Mouse (Mus musculus) Patski (cell line): ENCODE measurements around the gene Cln6. TPM values are rescaled to one million over a fixed set of nuclear protein-coding genes. Genes with fewer than 3 reads are reported as not detected.
"Not testable (repeated sequence)": the region's sequence is repeated elsewhere in the genome, so short reads cannot be mapped to it uniquely, and the experiment has no call there.

Experiments used
- ATAC-seq: fragments of 100-300 bp; one replicate; pipeline ENCODE4 v1.8.0; 2021
- CTCF ChIA-PET: fragments of 350-600 bp; sonication (Branson Sonifier 250); formaldehyde crosslinking; loops from one replicate; lab custom pipeline; 2022; ENCODE audit warnings: inconsistent platforms; lab: Charles Lee
- POLR2A ChIA-PET: fragments of 350-600 bp; sonication (Branson Sonifier 250); formaldehyde crosslinking; loops from one replicate; lab custom pipeline; 2022; ENCODE audit warnings: antibody characterized with exemption, inconsistent platforms; lab: Charles Lee
- DNase-seq: peaks from one replicate; pipeline ENCODE4 v3.0.0-alpha.2; 2011; ENCODE audit warnings: low read depth, low spot score
- H3K27me3 ChIP-seq: fragments of 371-371 bp; one replicate; pipeline ENCODE4 v1.5.1; 2021
- CTCF ChIP-seq: fragments of 100-300 bp; IDR thresholded peaks from one replicate; pipeline ENCODE4 v1.5.1; 2021
- in situ Hi-C: fragments of 300-500 bp; cut with MboI; formaldehyde crosslinking; loops from 3 replicates; pipeline ENCODE4 v1.11.1; 2018; ENCODE audit warnings: low pct_unique_long_range_greater_than_20kb, mixed read lengths
- polyA plus RNA-seq: library from polyadenylated mRNA; unstranded; gene quantifications from one replicate; pipeline ENCODE4 v1.2.3, GENCODE M21; 2021

Cln6 gene
- polyA plus RNA-seq, 1 experiment from 2014 or later: 41.0 TPM

DNA sequence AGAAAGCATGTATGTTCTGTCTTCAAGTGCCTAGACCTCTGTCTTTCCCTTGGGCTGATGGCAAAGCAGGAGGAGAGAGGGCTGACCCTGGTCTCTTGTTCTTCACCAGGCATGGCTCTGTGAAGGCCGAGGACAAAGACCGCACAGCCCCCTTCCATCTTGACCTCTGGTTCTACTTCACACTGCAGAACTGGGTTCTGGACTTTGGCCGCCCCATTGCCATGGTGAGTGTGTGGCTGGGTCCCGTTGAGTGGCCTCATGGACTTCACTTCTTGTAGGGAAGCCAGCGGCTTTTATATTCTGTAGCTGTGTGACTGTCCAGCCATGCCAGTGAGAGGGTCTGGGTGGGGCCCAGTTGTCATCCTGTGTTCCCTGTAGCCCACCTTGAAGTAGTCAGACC, 5.9 kb downstream of the Cln6 start:
- DNase-seq (no peak), ATAC-seq (no peak)
- no peaks in the 10 kb centered on the region for H3K27me3 ChIP-seq
- POLR2A ChIA-PET: no interaction called here
- CTCF ChIA-PET: interaction anchor here (0.9 kb wide), 1 partner anchor 280 kb away, joined by 3 read pairs; no protein-coding TSS in a partner anchor
- in situ Hi-C loops: no loop called here
- TF ChIP-seq CTCF: no peak

DNA sequence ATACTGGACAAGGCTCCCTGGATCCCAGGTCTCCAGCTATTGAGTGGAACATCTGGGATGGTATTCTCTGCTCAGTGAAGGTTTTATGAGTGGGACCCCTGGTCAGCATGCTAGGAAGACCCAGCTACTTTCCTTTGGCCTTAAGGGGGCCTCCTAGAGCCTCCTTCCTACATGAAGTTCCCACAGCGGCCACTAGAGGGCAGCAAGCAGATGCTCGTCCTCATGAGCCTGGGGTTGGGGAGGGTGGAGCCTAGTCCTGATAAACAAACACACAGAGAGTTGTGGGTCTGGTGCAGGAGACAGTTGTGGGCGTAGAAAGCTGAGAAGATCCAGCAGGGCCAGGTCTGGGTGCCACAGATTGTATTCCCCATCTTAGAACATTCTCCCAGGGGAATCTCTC, 9.1 kb downstream of the Cln6 start:
- no peak for DNase-seq
- H3K27me3 ChIP-seq: no peaks in the 10 kb centered on the region
- in situ Hi-C loops: loop anchor here (5.0 kb wide), 1 partner anchor 280 kb away; no protein-coding TSS in a partner anchor
- peak; percentile 62 for ATAC-seq
- peak; percentile 96 for TF ChIP-seq CTCF
- ChIA-PET POLR2A (no interaction called here), CTCF (interaction anchor here (0.6 to 2.6 kb wide), 11 partner anchors 8 to 276 kb away, joined by 3 to 25 read pairs (median 4); partner anchors contain the start of genes Calml4 and Cln6)

DNA sequence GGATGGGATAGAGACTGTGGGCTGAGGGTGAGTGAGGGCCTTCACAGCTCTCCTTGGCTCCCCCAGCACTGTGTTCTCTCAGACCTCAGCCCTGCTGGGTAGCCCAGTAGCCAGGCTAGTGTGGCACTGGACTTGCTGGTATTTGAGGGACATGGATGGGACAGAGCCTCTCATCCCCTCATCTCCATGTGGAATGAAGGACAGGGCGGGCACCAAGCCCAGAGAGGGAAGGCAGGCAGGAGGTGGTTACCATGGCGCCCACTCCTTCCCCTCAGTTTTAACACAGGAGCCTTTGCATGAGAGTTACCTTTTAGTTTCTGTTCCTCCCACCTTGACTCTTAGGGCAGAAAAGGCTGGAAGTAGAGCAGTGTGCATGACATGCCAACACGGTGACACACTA, 10.1 kb downstream of the Cln6 start:
- in situ Hi-C loops: loop anchor here (5.0 kb wide), 1 partner anchor 279 kb away; no protein-coding TSS in a partner anchor
- no peak for TF ChIP-seq CTCF
- ATAC-seq: no peak
- ChIA-PET CTCF (interaction anchor here (0.8 to 2.6 kb wide), 5 partner anchors 9 to 275 kb away, joined by 3 to 25 read pairs (median 6); partner anchors contain the start of genes Calml4 and Cln6), POLR2A (interaction anchor here (0.6 kb wide), 1 partner anchor 9 kb away, joined by 5 read pairs; no protein-coding TSS in a partner anchor)
- H3K27me3 ChIP-seq: no peaks in the 10 kb centered on the region
- no peak for DNase-seq

DNA sequence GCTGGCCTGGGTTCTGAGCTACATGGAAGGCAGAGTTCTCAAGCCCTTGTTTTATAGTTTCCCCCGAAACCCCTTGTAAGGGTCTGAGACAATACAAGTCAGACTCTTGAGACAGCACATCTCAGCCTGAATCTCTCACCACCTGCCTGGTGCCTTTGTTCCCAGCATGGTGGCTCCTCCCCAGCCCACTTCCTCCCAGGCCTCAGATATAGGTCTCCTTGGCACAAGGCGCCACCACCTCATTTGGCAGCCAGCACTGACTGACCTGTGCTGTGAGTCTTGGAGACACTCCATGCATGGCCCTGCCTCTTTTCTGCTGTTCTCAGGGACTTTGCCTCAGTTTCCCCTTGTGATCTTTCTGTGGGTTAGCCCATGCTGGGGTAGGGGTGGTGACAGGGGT, 13.0 kb downstream of the Cln6 start:
- no peak for TF ChIP-seq CTCF
- ChIA-PET POLR2A (no interaction called here), CTCF (no interaction called here)
- ATAC-seq: no peak
- in situ Hi-C loops: no loop called here
- H3K27me3 ChIP-seq: no peaks in the 10 kb centered on the region
- no peak for DNase-seq

DNA sequence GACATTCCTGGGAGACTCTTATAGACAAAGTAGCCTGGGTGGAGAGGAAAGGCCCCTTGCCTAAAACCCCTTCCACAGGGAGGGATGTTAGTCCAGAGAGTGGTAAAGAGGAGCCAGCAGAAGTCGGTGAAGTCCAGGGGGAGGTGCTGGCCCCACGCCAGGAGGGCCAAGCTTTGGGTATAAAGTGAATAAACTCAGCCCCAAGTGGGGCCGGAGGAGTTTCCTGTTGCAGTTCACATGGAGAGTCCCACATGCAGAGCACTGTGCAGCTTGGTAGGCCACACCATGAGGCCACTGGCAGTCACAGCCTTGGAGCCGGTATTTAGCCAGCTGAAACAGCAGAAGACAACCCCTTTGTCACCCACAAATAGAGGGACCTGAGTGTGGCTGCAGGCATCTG, 15.9 kb downstream of the Cln6 start:
- in situ Hi-C loops: no loop called here
- ChIA-PET POLR2A (no interaction called here), CTCF (no interaction called here)
- TF ChIP-seq CTCF: no peak
- DNase-seq: no peak
- no peak for ATAC-seq
- no peaks in the 10 kb centered on the region for H3K27me3 ChIP-seq

DNA sequence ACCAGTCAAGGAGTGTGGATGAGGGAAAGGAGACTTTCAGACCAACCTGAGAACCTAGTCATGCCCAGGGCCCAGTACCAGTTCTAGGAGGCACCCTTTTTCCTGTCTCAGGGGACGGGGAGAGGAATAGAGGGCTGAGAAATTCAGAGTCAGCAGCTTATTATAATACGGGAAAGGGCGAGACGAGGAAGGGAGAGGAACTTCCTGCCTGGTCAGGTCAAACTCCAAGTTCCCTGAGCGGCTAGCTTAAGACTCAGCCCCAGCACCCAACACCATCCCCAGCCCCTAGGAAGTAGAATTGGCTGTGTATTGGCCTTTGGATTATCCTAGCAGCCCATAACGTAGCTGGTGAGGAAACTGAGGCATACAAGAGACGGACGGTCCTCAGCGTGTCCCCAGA, 18.6 kb downstream of the Cln6 start:
- ChIA-PET CTCF (interaction anchor here (1.8 to 1.9 kb wide), 2 partner anchors 9 to 11 kb away, joined by 6 read pairs; no protein-coding TSS in a partner anchor), POLR2A (interaction anchor here (0.6 to 0.7 kb wide), 2 partner anchors 8 to 27 kb away, joined by 3 to 5 read pairs; no protein-coding TSS in a partner anchor)
- DNase-seq (no peak), ATAC-seq (no peak)
- TF ChIP-seq CTCF: no peak
- in situ Hi-C loops: no loop called here
- no peaks in the 10 kb centered on the region for H3K27me3 ChIP-seq

DNA sequence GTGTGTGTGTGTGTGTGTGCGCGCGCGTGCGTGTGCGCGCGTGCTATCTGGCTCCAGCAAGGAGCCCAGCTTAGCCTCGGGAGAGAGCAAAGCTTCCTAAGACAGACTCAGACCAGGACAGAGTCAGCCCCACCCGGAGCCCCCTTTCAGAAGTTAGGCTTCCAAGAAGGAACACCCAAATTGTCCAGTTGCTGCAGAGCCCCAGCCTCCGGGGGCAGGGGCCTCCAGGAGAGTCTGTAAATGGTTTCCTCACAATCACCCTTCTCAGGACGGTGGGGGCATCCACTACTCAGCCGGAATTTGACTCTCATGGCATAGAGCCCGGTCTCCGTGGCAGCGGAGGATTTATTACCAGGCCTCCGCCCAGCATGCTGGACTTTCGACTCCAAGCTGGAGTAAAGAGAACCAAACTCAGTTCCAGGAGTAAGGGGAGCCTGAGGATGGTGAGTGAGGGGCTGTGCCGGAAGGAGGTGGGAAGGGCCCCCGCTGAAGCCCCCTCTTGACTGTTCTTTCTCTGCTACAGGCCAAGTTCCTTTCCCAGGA, 19.2 kb downstream of the Cln6 start, which contains the start of gene Calml4:
Gene Calml4, plus strand, starts transcription at position 362 of the 543 bp plus-strand sequence.
- H3K27me3 ChIP-seq: no peaks in the 10 kb centered on the region
- POLR2A ChIA-PET: interaction anchor here (0.6 to 0.7 kb wide), 2 partner anchors 9 to 26 kb away, joined by 3 to 5 read pairs; no protein-coding TSS in a partner anchor
- TF ChIP-seq CTCF: no peak
- ATAC-seq: no peak
- no peak for DNase-seq
- CTCF ChIA-PET: interaction anchor here (1.8 to 1.9 kb wide), 2 partner anchors 10 to 11 kb away, joined by 6 read pairs; no protein-coding TSS in a partner anchor
- in situ Hi-C loops: no loop called here

DNA sequence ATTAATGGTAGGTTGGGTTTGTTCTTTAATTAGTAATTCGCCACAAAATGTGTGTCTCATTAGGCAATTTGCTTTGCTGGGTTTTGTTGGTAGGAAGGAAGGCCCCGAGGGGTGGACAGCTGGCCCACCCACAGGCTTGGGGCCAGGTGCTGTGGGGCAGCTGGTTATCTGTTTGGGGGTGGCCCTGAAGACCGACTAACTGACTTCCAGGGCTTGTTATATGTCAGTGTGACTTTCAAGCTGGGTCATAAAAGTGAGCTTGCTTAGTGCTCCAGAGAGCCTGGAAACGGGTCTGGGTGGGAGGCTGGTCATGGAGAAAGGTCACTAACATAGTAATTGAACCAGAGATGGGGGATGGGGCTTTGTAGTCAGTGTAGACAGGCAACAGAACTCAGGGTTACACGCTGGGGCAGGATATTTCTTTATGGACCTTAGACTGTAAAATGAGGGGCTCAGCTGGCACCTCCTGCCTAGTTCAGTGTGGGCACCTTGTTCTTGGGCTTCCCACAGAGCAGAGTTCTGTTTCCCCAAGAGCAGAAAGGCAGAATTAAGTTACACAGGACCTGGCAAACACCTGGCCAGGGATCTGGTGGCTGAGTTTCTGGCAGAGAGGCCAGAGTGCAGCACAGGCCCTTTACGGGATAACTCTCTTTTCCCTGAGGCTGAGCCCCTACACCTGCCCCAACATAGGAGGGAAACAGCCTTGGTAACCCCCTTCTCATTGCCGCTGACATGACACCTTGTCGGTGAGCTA, 19.9 kb downstream of the Cln6 start:
- no peaks in the 10 kb centered on the region for H3K27me3 ChIP-seq
- ChIA-PET CTCF (interaction anchor here (1.8 to 1.9 kb wide), 2 partner anchors 10 to 11 kb away, joined by 6 read pairs; no protein-coding TSS in a partner anchor), POLR2A (interaction anchor here (0.6 kb wide), 1 partner anchor 13 kb away, joined by 4 read pairs; no protein-coding TSS in a partner anchor)
- in situ Hi-C loops: no loop called here
- no peak for ATAC-seq
- DNase-seq: no peak
- no peak for TF ChIP-seq CTCF

DNA sequence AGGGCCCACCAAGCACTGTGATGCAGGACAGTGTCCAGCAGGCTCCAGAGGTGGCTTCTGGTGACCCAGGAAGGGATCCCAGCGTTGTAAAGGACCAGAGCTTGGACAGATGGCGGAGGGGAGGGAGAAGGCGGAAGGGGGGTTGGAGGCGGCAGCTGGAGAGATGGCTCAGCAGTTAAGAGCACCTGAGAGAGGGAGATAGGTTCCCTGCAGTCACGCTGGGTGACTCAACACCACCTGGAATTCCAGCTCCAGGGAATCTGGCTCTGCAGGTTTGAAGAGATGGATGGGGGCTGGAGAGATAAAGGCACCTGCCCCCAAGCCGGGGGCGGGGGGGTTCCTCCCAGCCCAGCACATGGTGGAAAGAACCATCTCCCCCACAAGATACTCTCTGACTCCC, 21.5 kb downstream of the Cln6 start:
- POLR2A ChIA-PET, ATAC-seq, H3K27me3 ChIP-seq, DNase-seq, in situ Hi-C loops: not testable (repeated sequence)
- CTCF ChIA-PET: interaction anchor here (0.9 to 1.1 kb wide), 2 partner anchors 16 to 264 kb away, joined by 3 to 4 read pairs; no protein-coding TSS in a partner anchor

DNA sequence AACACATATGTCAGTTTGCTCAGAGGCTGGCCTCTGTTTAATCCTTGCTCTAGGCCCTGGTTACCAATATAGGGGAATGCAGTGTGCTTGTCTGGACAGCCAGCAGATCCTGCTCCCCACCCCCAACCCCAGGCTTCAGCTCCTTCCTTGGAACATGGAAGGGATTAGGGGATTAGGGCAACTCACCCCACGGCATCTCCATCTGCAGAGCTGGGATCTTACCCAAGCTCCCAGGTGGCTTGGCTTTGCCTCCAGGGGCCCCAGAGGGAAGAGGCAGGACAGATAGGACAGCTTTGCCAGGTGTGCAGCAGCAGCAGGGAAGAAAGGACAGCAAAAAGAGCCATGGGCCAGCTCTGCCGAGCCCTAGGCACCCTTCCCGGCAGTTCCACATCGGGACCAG, 22.3 kb downstream of the Cln6 start:
- no peaks in the 10 kb centered on the region for H3K27me3 ChIP-seq
- in situ Hi-C loops: no loop called here
- ChIA-PET POLR2A (interaction anchor here (0.5 kb wide), 1 partner anchor 168 kb away, joined by 3 read pairs; no protein-coding TSS in a partner anchor), CTCF (interaction anchor here (0.9 to 1.1 kb wide), 2 partner anchors 16 to 264 kb away, joined by 3 to 4 read pairs; no protein-coding TSS in a partner anchor)
- ATAC-seq (no peak), DNase-seq (no peak)
- TF ChIP-seq CTCF: no peak

DNA sequence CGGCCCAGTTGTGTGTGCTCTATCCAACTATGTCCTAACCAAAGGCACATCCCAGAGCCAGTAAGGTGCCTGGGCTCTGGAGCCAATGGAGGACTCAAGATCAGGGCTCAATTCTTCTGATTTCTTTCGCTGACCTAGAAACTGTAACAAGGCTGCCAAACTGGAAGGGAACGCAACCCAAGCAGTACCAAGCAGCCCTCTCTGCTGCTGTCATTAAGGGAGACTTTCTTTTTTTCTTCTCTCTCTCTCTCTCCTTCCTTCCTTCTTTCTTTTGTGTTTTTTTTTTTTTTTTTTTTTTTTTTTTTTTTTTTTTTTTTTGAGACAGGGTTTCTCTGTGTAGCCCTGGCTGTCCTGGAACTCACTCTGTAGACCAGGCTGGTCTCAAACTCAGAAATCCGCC, 30.7 kb downstream of the Cln6 start:
- POLR2A ChIA-PET, in situ Hi-C loops, DNase-seq, H3K27me3 ChIP-seq, ATAC-seq: not testable (repeated sequence)
- CTCF ChIA-PET: interaction anchor here (1.7 kb wide), 1 partner anchor 12 kb away, joined by 6 read pairs; the partner anchor contains the start of gene Calml4
